10 mouse cellular contexts compared by ENCODE assay signal in genomic region chr3:30603256-30603655, GRCm38 (mm10). TPM values are rescaled to one million over a fixed set of nuclear protein-coding genes. Genes with fewer than 3 reads are reported as not detected.
DNase-seq lines count a peak whose midpoint lies in the region; ATAC-seq and TF ChIP-seq lines count a peak whose summit lies in the region.
"Had no signal": no experiment of that assay in that cellular context is flagged by ENCODE, and none has a peak within 500 bp of the region (broad histone marks: within the 10 kb centered on the region; RNA-seq: fewer than 3 reads in every experiment).

No protein-coding gene starts in this region.

- no peak for TF ChIP-seq EP300 in ES-Bruce4 (IDR thresholded peaks at IDR 0.05; ENCODE audit: insufficient read depth, low read depth, low read length)

- no peaks in the 10 kb centered on the region for H3K9me3 ChIP-seq in heart, embryonic 11.5 days (replicated peaks; ENCODE audit: control insufficient read depth, low read length)
- no peaks in the 10 kb centered on the region for H3K9me3 ChIP-seq in ES-Bruce4 (replicated peaks; ENCODE audit: control insufficient read depth, insufficient read depth, low read length, poor library complexity, severe bottlenecking)
- H3K9me3 ChIP-seq in forebrain, embryonic 15.5 days, result no peaks in the 10 kb centered on the region
- no peaks in the 10 kb centered on the region for H3K9me3 ChIP-seq in liver, embryonic 16.5 days (replicated peaks; ENCODE audit: control insufficient read depth, low read length)

- H3K27ac ChIP-seq in heart, embryonic 11.5 days (ENCODE audit: low read depth, low read length), result 0 out of 2 replicates have a peak overlapping the region, but pooled peaks have one; percentile 97
- H3K27ac ChIP-seq in ES-Bruce4 (ENCODE audit: insufficient read depth, low read length), result no peak overlapping the region
- no peak overlapping the region for H3K27ac ChIP-seq in forebrain, embryonic 15.5 days (replicated peaks)
- peak overlapping the region; percentile 98 for H3K27ac ChIP-seq in liver, embryonic 16.5 days (ENCODE audit: low read length)

- H3K4me1 ChIP-seq in heart, embryonic 11.5 days (ENCODE audit: control insufficient read depth, insufficient read depth, low read length), result peaks cover 4% of the 10 kb centered on the region; the same call in 1 of the 2 replicates
- no peaks in the 10 kb centered on the region for H3K4me1 ChIP-seq in ES-Bruce4 (ENCODE audit: control insufficient read depth, insufficient read depth, low read length)
- peaks cover 28% of the 10 kb centered on the region for H3K4me1 ChIP-seq in forebrain, embryonic 15.5 days
- H3K4me1 ChIP-seq in liver, embryonic 16.5 days (ENCODE audit: control insufficient read depth, low read depth, low read length), result peaks cover 19% of the 10 kb centered on the region

- no peak for TF ChIP-seq CTCF in ES-Bruce4 (IDR thresholded peaks at IDR 0.05; ENCODE audit: low read depth, low read length)

- DNase-seq in heart, adult 9 months (ENCODE audit: low spot score in 2 of 2), result no peak
- no peak for DNase-seq in ovary, postnatal 36 days (ENCODE audit: low spot score)
- DNase-seq in spleen, postnatal 10 days (ENCODE audit: low spot score in 2 of 2), result no peak
- no peak for DNase-seq in left cerebral cortex, postnatal 25 days (ENCODE audit: low spot score in 2 of 2)

- peaks cover 10% of the 10 kb centered on the region; the same call in 1 of the 2 replicates for H3K36me3 ChIP-seq in heart, embryonic 11.5 days (ENCODE audit: control insufficient read depth, insufficient read depth, low read length)
- H3K36me3 ChIP-seq in ES-Bruce4 (ENCODE audit: control insufficient read depth, insufficient read depth, low read length, poor library complexity, severe bottlenecking), result peaks cover 29% of the 10 kb centered on the region
- H3K36me3 ChIP-seq in forebrain, embryonic 15.5 days, result peaks cover 26% of the 10 kb centered on the region
- H3K36me3 ChIP-seq in liver, embryonic 16.5 days (ENCODE audit: control insufficient read depth, insufficient read depth), result peaks cover 16% of the 10 kb centered on the region

- no peak for ATAC-seq in heart, embryonic 11.5 days (replicated peaks; ENCODE audit: insufficient number of reproducible peaks, low FRiP score, low TSS enrichment)
- ATAC-seq in forebrain, embryonic 15.5 days (replicated peaks), result no peak
- no peak for ATAC-seq in liver, embryonic 16.5 days (ENCODE audit: low read depth)

- H3K9ac ChIP-seq in heart, embryonic 11.5 days (ENCODE audit: low read depth, low read length), result peak overlapping the region; percentile 95
- H3K9ac ChIP-seq in ES-Bruce4 (ENCODE audit: low read depth, poor library complexity, severe bottlenecking), result peak overlapping the region; percentile 71
- H3K9ac ChIP-seq in forebrain, embryonic 15.5 days (replicated peaks), result peak overlapping the region; percentile 77; the same call in 1 of the 2 replicates
- H3K9ac ChIP-seq in liver, embryonic 16.5 days (ENCODE audit: low read depth, low read length), result peak overlapping the region; percentile 90

- 46% methylated on average over 10 of the region's 10 CpGs for WGBS in heart, embryonic 11.5 days (ENCODE audit: insufficient replicate concordance)
- 26% methylated on average over 10 of the region's 10 CpGs for WGBS in forebrain, embryonic 15.5 days
- 48% methylated on average over 10 of the region's 10 CpGs for WGBS in liver, embryonic 16.5 days (ENCODE audit: insufficient replicate concordance)

- H3K4me3 ChIP-seq in heart, embryonic 11.5 days (ENCODE audit: low read depth, low read length), result peak overlapping the region; percentile 91
- peak overlapping the region; percentile 37; the same call in 1 of the 2 replicates for H3K4me3 ChIP-seq in ES-Bruce4 (ENCODE audit: low read depth, low read length)
- peak overlapping the region; percentile 90 for H3K4me3 ChIP-seq in forebrain, embryonic 15.5 days
- peak overlapping the region; percentile 83 for H3K4me3 ChIP-seq in liver, embryonic 16.5 days (ENCODE audit: low read depth, low read length)

- no peak for TF ChIP-seq POLR2A in ES-Bruce4 (IDR thresholded peaks at IDR 0.05; ENCODE audit: insufficient read depth, low read length)

- intact Hi-C loops in left cerebral cortex, postnatal 25 days (cut with DNase I), result loop anchor here (2.0 to 10.0 kb wide), 3 partner anchors 190 to 394 kb away; partner anchors contain the start of genes Prkci and Sec62

- H3K4me2 ChIP-seq in heart, embryonic 11.5 days, result peak overlapping the region; percentile 86
- H3K4me2 ChIP-seq in forebrain, embryonic 15.5 days (replicated peaks), result peak overlapping the region; percentile 59
- H3K4me2 ChIP-seq in liver, embryonic 16.5 days (ENCODE audit: low read depth, low read length), result peak overlapping the region; percentile 81

- H3K27me3 ChIP-seq in heart, embryonic 11.5 days (ENCODE audit: control insufficient read depth, insufficient read depth, low read length), result peaks cover 3% of the 10 kb centered on the region; the same call in 1 of the 2 replicates
- H3K27me3 ChIP-seq in ES-Bruce4 (ENCODE audit: control insufficient read depth, insufficient read depth, low read length, poor library complexity, severe bottlenecking), result no peaks in the 10 kb centered on the region
- no peaks in the 10 kb centered on the region for H3K27me3 ChIP-seq in forebrain, embryonic 15.5 days
- H3K27me3 ChIP-seq in liver, embryonic 16.5 days (ENCODE audit: control insufficient read depth, insufficient read depth, low read depth, low read length), result peaks cover 12% of the 10 kb centered on the region

RNA-seq across cellular contexts. Expression of gene Mynn, which starts 1.4 kb away (rescaled TPM):
- polyA plus RNA-seq in heart, embryonic 11.5 days (2014; fragmentation: Nextera tagmentation; extraction: Ambion mirVana), result 22.1 and 30.3 TPM in 2 replicates
- 25.9 and 26.1 TPM in 2 replicates for polyA plus RNA-seq in ES-Bruce4 (2011; ENCODE audit: insufficient read depth, insufficient read length, low read depth, missing spikeins)
- 39.6 TPM in 2 replicates for polyA plus RNA-seq in forebrain, embryonic 15.5 days (2015; fragmentation: Nextera tagmentation; extraction: Ambion mirVana)
- 13.4 and 14.2 TPM in 2 replicates for polyA plus RNA-seq in liver, embryonic 16.5 days (2015; fragmentation: Nextera tagmentation; extraction: Ambion mirVana)
- 10 to 100 TPM; 14.7 to 18.8 TPM for total RNA-seq in left cerebral cortex, postnatal 25 days (2021)

RNA-seq across cellular contexts. Expression of gene Actrt3, which starts 3.5 kb away (rescaled TPM):
- polyA plus RNA-seq in heart, embryonic 11.5 days (2014; fragmentation: Nextera tagmentation; extraction: Ambion mirVana), result not detected in 2 replicates
- not detected in 2 replicates for polyA plus RNA-seq in ES-Bruce4 (2011; ENCODE audit: insufficient read depth, insufficient read length, low read depth, missing spikeins)
- polyA plus RNA-seq in forebrain, embryonic 15.5 days (2015; fragmentation: Nextera tagmentation; extraction: Ambion mirVana), result 0.11 and 0.22 TPM in 2 replicates
- polyA plus RNA-seq in liver, embryonic 16.5 days (2015; fragmentation: Nextera tagmentation; extraction: Ambion mirVana), result not detected in 2 replicates
- under 1 TPM; 0.78 to 0.82 TPM for total RNA-seq in left cerebral cortex, postnatal 25 days (2021)
- total RNA-seq: common myeloid progenitor, adult 5-6 weeks had no signal

RNA-seq across cellular contexts. Expression of gene Lrriq4, which starts 41.1 kb away (rescaled TPM):
- 0.09 TPM in 1 of 2 replicates, not detected in the other for polyA plus RNA-seq in heart, embryonic 11.5 days (2014; fragmentation: Nextera tagmentation; extraction: Ambion mirVana)
- 2.4 and 3.3 TPM in 2 replicates for polyA plus RNA-seq in ES-Bruce4 (2011; ENCODE audit: insufficient read depth, insufficient read length, low read depth, missing spikeins)
- not detected in 2 replicates for polyA plus RNA-seq in forebrain, embryonic 15.5 days (2015; fragmentation: Nextera tagmentation; extraction: Ambion mirVana)
- not detected in 2 replicates for polyA plus RNA-seq in liver, embryonic 16.5 days (2015; fragmentation: Nextera tagmentation; extraction: Ambion mirVana)
- not detected for total RNA-seq in left cerebral cortex, postnatal 25 days (2021)
- total RNA-seq: common myeloid progenitor, adult 5-6 weeks had no signal
- polyA plus RNA-seq: CD4-positive, CD25-positive, alpha-beta regulatory T cell, adult 4 months had no signal

RNA-seq across cellular contexts. Expression of gene Lrrc34, which starts 44.4 kb away (rescaled TPM):
- 0.62 and 0.86 TPM in 2 replicates for polyA plus RNA-seq in heart, embryonic 11.5 days (2014; fragmentation: Nextera tagmentation; extraction: Ambion mirVana)
- polyA plus RNA-seq in ES-Bruce4 (2011; ENCODE audit: insufficient read depth, insufficient read length, low read depth, missing spikeins), result 31.1 and 36.1 TPM in 2 replicates
- 0.88 and 1.9 TPM in 2 replicates for polyA plus RNA-seq in forebrain, embryonic 15.5 days (2015; fragmentation: Nextera tagmentation; extraction: Ambion mirVana)
- polyA plus RNA-seq in liver, embryonic 16.5 days (2015; fragmentation: Nextera tagmentation; extraction: Ambion mirVana), result 0.06 TPM in 2 replicates
- under 1 TPM in 1 of 2 experiments, not detected in 1; 0.16 TPM for total RNA-seq in left cerebral cortex, postnatal 25 days (2021)
- total RNA-seq: common myeloid progenitor, adult 5-6 weeks had no signal

RNA-seq across cellular contexts. Expression of gene Mecom, which starts 55.4 kb away (rescaled TPM):
- polyA plus RNA-seq in heart, embryonic 11.5 days (2014; fragmentation: Nextera tagmentation; extraction: Ambion mirVana), result 41.8 and 42.5 TPM in 2 replicates
- 0.14 and 0.24 TPM in 2 replicates for polyA plus RNA-seq in ES-Bruce4 (2011; ENCODE audit: insufficient read depth, insufficient read length, low read depth, missing spikeins)
- polyA plus RNA-seq in forebrain, embryonic 15.5 days (2015; fragmentation: Nextera tagmentation; extraction: Ambion mirVana), result 2.2 and 2.4 TPM in 2 replicates
- 0.98 and 1.0 TPM in 2 replicates for polyA plus RNA-seq in liver, embryonic 16.5 days (2015; fragmentation: Nextera tagmentation; extraction: Ambion mirVana)
- 1 to 10 TPM; 3.0 to 3.2 TPM for total RNA-seq in left cerebral cortex, postnatal 25 days (2021)

Comparison
In these comparisons a context has a peak if more than half of its experiments do, and no peak if none do; other contexts are left out.
1. H3K27ac ChIP-seq: peak in heart, embryonic 11.5 days (single experiment) and liver, embryonic 16.5 days (single experiment); none in ES-Bruce4 (single experiment) and forebrain, embryonic 15.5 days (single experiment).
2. H3K4me3 ChIP-seq: peak in every context shown above with its lines; median percentile 91 in heart, embryonic 11.5 days; 90 in forebrain, embryonic 15.5 days; 83 in liver, embryonic 16.5 days; 37 in ES-Bruce4.
3. Peak in every context shown above with its lines, with median percentiles within 50 percentile points of each other: H3K4me2 ChIP-seq and H3K9ac ChIP-seq.